Mouse (Mus musculus): ENCODE data around the gene Vmn2r37. TPM values are rescaled to one million over a fixed set of nuclear protein-coding genes. Genes with fewer than 3 reads are reported as not detected.

Gene Vmn2r37
- not detected for total RNA-seq (2023)

DNA sequence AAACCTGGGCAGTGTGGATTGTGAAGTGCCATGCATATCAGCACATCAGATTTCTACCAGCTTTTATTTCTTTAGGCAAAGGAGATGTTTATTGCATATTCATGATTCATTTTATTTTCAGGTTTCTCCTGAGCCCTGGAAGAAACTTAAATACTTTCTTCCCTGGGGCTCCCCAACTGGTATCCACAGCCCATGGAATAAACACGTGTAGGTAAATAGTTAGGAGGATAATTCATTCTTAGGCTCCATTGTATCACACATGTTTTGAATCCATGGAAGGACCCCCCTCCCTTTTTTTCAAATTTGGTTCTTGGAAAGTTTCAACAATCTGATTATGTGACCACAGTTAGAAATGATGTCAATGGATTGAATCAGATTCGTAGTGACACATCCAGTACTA is at the start of gene Vmn2r37:
Vmn2r37 (minus strand) TSS at position 101 of the 400 bp plus-strand sequence.

Other genes with a start within 250 kb of the Vmn2r37 start
- gene Vmn2r39, start 192.9 kb downstream of the Vmn2r37 start, total RNA-seq (2023) = not detected
- gene Vmn2r38, start 125.8 kb downstream of the Vmn2r37 start, total RNA-seq (2023) = not detected